9 mouse cellular contexts compared by ENCODE assay signal in genomic region chr6:136422084-136422853, GRCm38 (mm10). TPM values are rescaled to one million over a fixed set of nuclear protein-coding genes. Genes with fewer than 3 reads are reported as not detected.
A peak's percentile ranks its signal among the peaks of the same experiment; 100 is the strongest.
DNase-seq lines count a peak whose midpoint lies in the region; TF ChIP-seq lines count a peak whose summit lies in the region.
"Had no signal": no experiment of that assay in that cellular context is flagged by ENCODE, and none has a peak within 500 bp of the region (broad histone marks: within the 10 kb centered on the region; RNA-seq: fewer than 3 reads in every experiment).

No protein-coding gene starts in this region.

- 67% methylated on average over 16 of the region's 16 CpGs for WGBS in small intestine, adult 2 months

- intact Hi-C loops in gastrocnemius, adult 2 months (cut with DNase I): loop anchor here (1.0 to 10.0 kb wide), 6 partner anchors 43 to 320 kb away; no protein-coding TSS in a partner anchor

- H3K4me3 ChIP-seq in gastrocnemius, adult 2 months: no peak overlapping the region
- no peak overlapping the region for H3K4me3 ChIP-seq in layer of hippocampus, adult 2 months
- no peak overlapping the region for H3K4me3 ChIP-seq in small intestine, adult 2 months (ENCODE audit: low read depth, low read length)
- H3K4me3 ChIP-seq: lung, embryonic 15.5 days had no signal

- H3K27ac ChIP-seq in gastrocnemius, adult 2 months: no peak overlapping the region
- H3K27ac ChIP-seq in layer of hippocampus, adult 2 months: no peak overlapping the region
- H3K27ac ChIP-seq in small intestine, adult 2 months (ENCODE audit: insufficient read depth, low read depth, low read length): no peak overlapping the region
- H3K27ac ChIP-seq: lung, embryonic 15.5 days had no signal

- peak; percentile 96; the same call in 1 of the 2 replicates for TF ChIP-seq CTCF in gastrocnemius, adult 2 months (IDR thresholded peaks at IDR 0.05)
- peak; percentile 99 for TF ChIP-seq CTCF in layer of hippocampus, adult 2 months (conservative IDR thresholded peaks at IDR 0.05)
- TF ChIP-seq CTCF in small intestine, adult 2 months (IDR thresholded peaks at IDR 0.05; ENCODE audit: extremely low read depth, insufficient read length, insufficient replicate concordance, low read depth, low read length): peak; percentile 90; the same call in 1 of the 2 replicates

- H3K4me1 ChIP-seq in small intestine, adult 2 months (ENCODE audit: control insufficient read depth, insufficient read depth, insufficient read length, low read length): peaks cover 2% of the 10 kb centered on the region; the same call in 1 of the 2 replicates

- H3K27me3 ChIP-seq in small intestine, adult 2 months (ENCODE audit: control insufficient read depth, insufficient read depth, low read length): no peaks in the 10 kb centered on the region
- H3K27me3 ChIP-seq: lung, embryonic 15.5 days had no signal

- no peaks in the 10 kb centered on the region for H3K36me3 ChIP-seq in small intestine, adult 2 months (ENCODE audit: control insufficient read depth, insufficient read depth, low read length)
- H3K36me3 ChIP-seq: lung, embryonic 15.5 days had no signal

- peak; percentile 60 for DNase-seq in gastrocnemius, adult 2 months
- DNase-seq in gastrocnemius, postnatal 25 days: no peak
- peak; percentile 61 for DNase-seq in MN1 (ENCODE audit: low spot score)
- DNase-seq in cerebellum, adult 9-10 months: peak; percentile 52
- DNase-seq in frontal cortex, postnatal 25 days (ENCODE audit: low spot score in 2 of 2): peak; percentile 31 to 41
- peak; percentile 41 to 69 for DNase-seq in layer of hippocampus, adult 2 months (ENCODE audit: low spot score in 2 of 2)
- DNase-seq in lung, postnatal 4 days: peak; percentile 53 to 75

- TF ChIP-seq POLR2A in small intestine, adult 2 months (IDR thresholded peaks at IDR 0.05; ENCODE audit: low read depth, low read length): no peak

RNA-seq across cellular contexts. Expression of gene E330021D16Rik, which starts 6.9 kb away (rescaled TPM):
- total RNA-seq in gastrocnemius, adult 2 months (2021): not detected
- total RNA-seq in gastrocnemius, postnatal 25 days (2021): not detected
- total RNA-seq in layer of hippocampus, adult 2 months (2021): not detected
- polyA plus RNA-seq in small intestine, adult 2 months (2012; rRNA removed): not detected in 2 replicates
